Mouse (Mus musculus) lung, adult 2 months (tissue): Measurements from ENCODE around the gene Slc39a7.

Experiments used
- CTCF ChIP-seq: fragments of 200-500 bp; IDR thresholded peaks from 2 replicates; pipeline ENCODE4 v1.5.1; 2011; ENCODE audit warnings: mild to moderate bottlenecking, low read length, control low read depth; ENCODE audit not compliant: insufficient read depth
- POLR2A ChIP-seq: fragments of 200-500 bp; IDR thresholded peaks from 2 replicates; pipeline ENCODE4 v1.6.1; 2011; ENCODE audit warnings: low read depth, mild to moderate bottlenecking, control low read depth, low read length, borderline replicate concordance; ENCODE audit errors: extremely low read depth

GRCm38 (mm10) chr17:34032806-34033205 lies 1.3 kb upstream of the Slc39a7 start:
- TF ChIP-seq POLR2A (no peak), CTCF (no peak)
